Mouse (Mus musculus): ENCODE data around the gene Mak. TPM values are rescaled to one million over a fixed set of nuclear protein-coding genes. Genes with fewer than 3 reads are reported as not detected.
"Not testable (repeated sequence)": the region's sequence is repeated elsewhere in the genome, so short reads cannot be mapped to it uniquely, and the experiment has no call there.

The Mak gene
- total and polyA plus RNA-seq, 2 experiments from 2014 or later, result 1.2 to 1.3 TPM

GRCm38 (mm10) chr13:41000926-41001639 lies 78.4 kb downstream of the Mak start, which contains the start of gene Pak1ip1:
Gene Pak1ip1 (plus strand): TSS chr13:41001023.
- no peaks in the 10 kb centered on the region for H3K27me3 ChIP-seq (ENCODE audit: insufficient read depth, low read length)
- 1% methylated on average over 58 of the region's 58 CpGs for WGBS
- H3K9ac ChIP-seq (replicated peaks; ENCODE audit: low read length), result peak within 1 kb of the TSS; percentile 86
- H3K9me3 ChIP-seq (ENCODE audit: low read length), result no peaks in the 10 kb centered on the region
- no peak for TF ChIP-seq CTCF (IDR thresholded peaks at IDR 0.05; ENCODE audit: low read depth)
- peak within 1 kb of the TSS; percentile 95 for H3K4me2 ChIP-seq (ENCODE audit: low read depth, low read length)
- H3K27ac ChIP-seq, result peak within 1 kb of the TSS; percentile 94
- peak within 1 kb of the TSS; percentile 99 for H3K4me3 ChIP-seq (ENCODE audit: low read length)
- DNase-seq (ENCODE audit: low spot score) (peak; percentile 96), ATAC-seq (peak; percentile 97)
- peaks cover 6% of the 10 kb centered on the region for H3K36me3 ChIP-seq (ENCODE audit: insufficient read depth, low read length)
- peaks cover 6% of the 10 kb centered on the region; the same call in 1 of the 2 replicates for H3K4me1 ChIP-seq (ENCODE audit: insufficient read depth, low read length)

- Histone ChIP-seq H3K4me3 (ENCODE audit: low read length) (peak overlapping the region; percentile 99), H3K9ac (replicated peaks; ENCODE audit: low read length) (peak overlapping the region; percentile 86), H3K36me3 (ENCODE audit: insufficient read depth, low read length) (no peaks in the 10 kb centered on the region), H3K27me3 (ENCODE audit: insufficient read depth, low read length) (no peaks in the 10 kb centered on the region), H3K4me1 (ENCODE audit: insufficient read depth, low read length) (peaks cover 6% of the 10 kb centered on the region; the same call in 1 of the 2 replicates), H3K27ac (peak overlapping the region; percentile 94), H3K4me2 (ENCODE audit: low read depth, low read length) (peak overlapping the region; percentile 95), H3K9me3 (ENCODE audit: low read length) (no peaks in the 10 kb centered on the region)
- WGBS, result 1% methylated on average over 25 of the region's 25 CpGs
- TF ChIP-seq CTCF (IDR thresholded peaks at IDR 0.05; ENCODE audit: low read depth), result peak; percentile 71
- ATAC-seq, result peak; percentile 56
- peak; percentile 53 for DNase-seq (ENCODE audit: low spot score)
Measured at GRCm38 (mm10) chr13:41000140-41000925, 79.2 kb downstream of the Mak start.

GRCm38 (mm10) chr13:40998537-40998936 lies 81.0 kb downstream of the Mak start:
- not testable (repeated sequence) for H3K4me3 ChIP-seq (ENCODE audit: low read length); H3K36me3 ChIP-seq (ENCODE audit: insufficient read depth, low read length); H3K27ac ChIP-seq; H3K9me3 ChIP-seq (ENCODE audit: low read length); H3K4me2 ChIP-seq (ENCODE audit: low read depth, low read length); H3K27me3 ChIP-seq (ENCODE audit: insufficient read depth, low read length); ATAC-seq; H3K9ac ChIP-seq (replicated peaks; ENCODE audit: low read length); H3K4me1 ChIP-seq (ENCODE audit: insufficient read depth, low read length); DNase-seq (ENCODE audit: low spot score)
- 93% methylated on average over 5 of the region's 5 CpGs for WGBS

GRCm38 (mm10) chr13:40994487-40995263 lies 84.8 kb downstream of the Mak start:
- Histone ChIP-seq H3K9me3 (ENCODE audit: low read length) (no peaks in the 10 kb centered on the region), H3K36me3 (ENCODE audit: insufficient read depth, low read length) (no peaks in the 10 kb centered on the region), H3K27ac (no peak overlapping the region), H3K4me1 (ENCODE audit: insufficient read depth, low read length) (peaks cover 2% of the 10 kb centered on the region; the same call in 1 of the 2 replicates), H3K4me3 (ENCODE audit: low read length) (no peak overlapping the region), H3K9ac (replicated peaks; ENCODE audit: low read length) (no peak overlapping the region), H3K27me3 (ENCODE audit: insufficient read depth, low read length) (no peaks in the 10 kb centered on the region), H3K4me2 (ENCODE audit: low read depth, low read length) (no peak overlapping the region)
- TF ChIP-seq CTCF (IDR thresholded peaks at IDR 0.05; ENCODE audit: low read depth), result no peak
- DNase-seq (ENCODE audit: low spot score), result no peak
- no peak for ATAC-seq
- 16% methylated on average over 8 of the region's 8 CpGs for WGBS

GRCm38 (mm10) chr13:40988418-40988817 lies 91.1 kb downstream of the Mak start:
- no peaks in the 10 kb centered on the region for H3K36me3 ChIP-seq (ENCODE audit: insufficient read depth, low read length)
- no peak overlapping the region for H3K27ac ChIP-seq
- H3K4me3 ChIP-seq (ENCODE audit: low read length), result no peak overlapping the region
- no peak for TF ChIP-seq CTCF (IDR thresholded peaks at IDR 0.05; ENCODE audit: low read depth)
- 68% methylated on average over 2 of the region's 2 CpGs for WGBS
- no peak overlapping the region for H3K9ac ChIP-seq (replicated peaks; ENCODE audit: low read length)
- ATAC-seq, result no peak
- DNase-seq (ENCODE audit: low spot score), result no peak
- H3K4me1 ChIP-seq (ENCODE audit: insufficient read depth, low read length), result no peaks in the 10 kb centered on the region
- no peaks in the 10 kb centered on the region for H3K27me3 ChIP-seq (ENCODE audit: insufficient read depth, low read length)
- no peaks in the 10 kb centered on the region for H3K9me3 ChIP-seq (ENCODE audit: low read length)
- H3K4me2 ChIP-seq (ENCODE audit: low read depth, low read length), result no peak overlapping the region

- ATAC-seq; H3K4me2 ChIP-seq (ENCODE audit: low read depth, low read length); DNase-seq (ENCODE audit: low spot score); H3K36me3 ChIP-seq (ENCODE audit: insufficient read depth, low read length); H3K4me1 ChIP-seq (ENCODE audit: insufficient read depth, low read length); H3K27me3 ChIP-seq (ENCODE audit: insufficient read depth, low read length); H3K9ac ChIP-seq (replicated peaks; ENCODE audit: low read length); H3K9me3 ChIP-seq (ENCODE audit: low read length); H3K27ac ChIP-seq; H3K4me3 ChIP-seq (ENCODE audit: low read length): not testable (repeated sequence)
- WGBS, result 72% methylated on average over 4 of the region's 4 CpGs
Measured at GRCm38 (mm10) chr13:40987608-40988303, 91.8 kb downstream of the Mak start.
